Mouse (Mus musculus): ENCODE measurements at regions not wholly inside any gene's neighbourhood (a gene's known extent, or its start where the extent isn't known, plus 50 kb on each side); places are given as distances from the start of the nearest gene placed in this dataset.

DNA sequence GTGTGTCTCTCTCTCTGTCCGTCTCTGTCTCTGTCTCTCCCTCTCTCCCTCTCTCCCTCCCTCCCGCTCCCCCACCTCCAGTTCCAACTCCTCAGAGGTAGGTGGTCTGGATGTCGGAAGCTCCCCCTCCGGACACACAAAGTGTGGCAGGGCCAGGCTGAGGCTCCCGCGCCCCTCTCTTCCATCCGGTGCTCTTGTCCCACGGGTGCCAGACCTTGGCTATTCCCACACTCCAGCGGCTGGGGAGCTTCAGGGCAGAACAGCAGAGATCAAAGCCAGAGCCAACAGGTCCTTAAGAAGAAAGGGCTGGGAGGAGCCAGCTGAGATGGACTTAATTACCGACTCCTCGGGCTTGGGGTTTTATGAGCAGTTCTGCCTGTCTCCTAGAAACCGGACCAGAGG is 101.1 kb upstream of the Med13l start:
- Histone ChIP-seq H3K4me1 (ENCODE audit: control insufficient read depth in 1 of 2, insufficient read depth in 2 of 2, low read length in 2 of 2) (peaks cover 0 to 5% of the 10 kb centered on the region in 2 experiments; a peak in 1 of 4 replicates), H3K36me3 (ENCODE audit: control insufficient read depth in 1 of 2, insufficient read depth in 2 of 2, low read length in 2 of 2) (peaks cover 0 to 3% of the 10 kb centered on the region in 2 experiments; a peak in 1 of 4 replicates), H3K79me2 (ENCODE audit: control insufficient read depth, insufficient read depth, low read length, poor library complexity) (no peaks in the 10 kb centered on the region), H3K27me3 (ENCODE audit: control insufficient read depth in 1 of 2, insufficient read depth in 2 of 2, low read length in 2 of 2) (no peaks in the 10 kb centered on the region), H3K4me3 (ENCODE audit: control insufficient read depth in 1 of 2, insufficient read depth in 1 of 2, low read depth in 2 of 2, low read length in 2 of 2) (peak overlapping the region; percentile 21 to 40; a peak in 3 of 4 replicates), H3K9me3 (replicated peaks; ENCODE audit: insufficient read depth, low read length) (no peaks in the 10 kb centered on the region), H3K27ac (ENCODE audit: control insufficient read depth, low read depth, low read length) (no peak overlapping the region), H3K9ac (ENCODE audit: control insufficient read depth, low read depth, low read length, poor library complexity, severe bottlenecking) (peak overlapping the region; percentile 58)
- peak; percentile 36 for DNase-seq (ENCODE audit: low read depth, low spot score)
- no peak for TF ChIP-seq ZNF384 (IDR thresholded peaks at IDR 0.05; ENCODE audit: low read depth, low read length)
- TF ChIP-seq NRF1 (IDR thresholded peaks at IDR 0.05; ENCODE audit: insufficient read depth, low read depth, low read length, poor library complexity, severe bottlenecking) = no peak
- no peak for TF ChIP-seq POLR2AphosphoS2 (IDR thresholded peaks at IDR 0.05; ENCODE audit: low read length)
- no peak for TF ChIP-seq MYB (IDR thresholded peaks at IDR 0.05; ENCODE audit: low read depth, low read length)
- TF ChIP-seq MAX (IDR thresholded peaks at IDR 0.05; ENCODE audit: low read length) = no peak
- no peak for TF ChIP-seq JUND (IDR thresholded peaks at IDR 0.05; ENCODE audit: low read depth, low read length)
- TF ChIP-seq MAZ (IDR thresholded peaks at IDR 0.05; ENCODE audit: low read depth, low read length) = no peak
- no peak for TF ChIP-seq KAT2A (conservative IDR thresholded peaks at IDR 0.05; ENCODE audit: low read depth, low read length)
- no peak for TF ChIP-seq NELFE (IDR thresholded peaks at IDR 0.05; ENCODE audit: low read depth, low read length)
- no peak for TF ChIP-seq ZC3H11A (IDR thresholded peaks at IDR 0.05; ENCODE audit: low read depth, low read length)
- TF ChIP-seq UBTF (IDR thresholded peaks at IDR 0.05; ENCODE audit: borderline replicate concordance, insufficient read depth, low read depth, low read length) = no peak
- TF ChIP-seq GABPA (IDR thresholded peaks at IDR 0.05; ENCODE audit: low read depth, low read length) = no peak

DNA sequence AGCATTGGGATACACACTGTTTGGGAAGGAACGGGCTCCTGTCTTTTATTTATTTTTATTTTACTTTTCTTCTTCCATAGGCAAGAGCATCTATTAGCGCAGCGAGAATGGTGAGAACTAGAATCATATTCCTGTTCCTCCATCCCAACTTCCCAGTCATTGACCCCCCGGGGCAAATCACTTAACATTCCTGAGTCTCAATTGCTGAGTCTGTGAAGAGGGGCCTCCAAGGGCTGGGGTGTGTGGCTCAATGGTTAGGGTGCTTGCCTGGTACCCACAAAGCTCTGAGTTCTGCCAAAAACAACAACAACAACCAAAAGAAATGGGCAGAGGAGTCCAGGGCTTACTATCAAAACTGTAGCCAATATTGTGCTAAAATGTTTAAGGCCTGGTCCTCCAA is 98.5 kb upstream of the Med13l start:
- DNase-seq (ENCODE audit: low read depth, low spot score) = no peak
- Histone ChIP-seq H3K9ac (ENCODE audit: control insufficient read depth, low read depth, low read length, poor library complexity, severe bottlenecking) (no peak overlapping the region), H3K4me1 (ENCODE audit: control insufficient read depth in 1 of 2, insufficient read depth in 2 of 2, low read length in 2 of 2) (peaks cover 0 to 19% of the 10 kb centered on the region in 2 experiments; a peak in 2 of 4 replicates), H3K79me2 (ENCODE audit: control insufficient read depth, insufficient read depth, low read length, poor library complexity) (no peaks in the 10 kb centered on the region; the same call in 1 of the 2 replicates), H3K27ac (ENCODE audit: control insufficient read depth, low read depth, low read length) (no peak overlapping the region), H3K27me3 (ENCODE audit: control insufficient read depth in 1 of 2, insufficient read depth in 2 of 2, low read length in 2 of 2) (no peaks in the 10 kb centered on the region), H3K4me3 (ENCODE audit: control insufficient read depth in 1 of 2, insufficient read depth in 1 of 2, low read depth in 2 of 2, low read length in 2 of 2) (no peak overlapping the region), H3K9me3 (replicated peaks; ENCODE audit: insufficient read depth, low read length) (no peaks in the 10 kb centered on the region), H3K36me3 (ENCODE audit: control insufficient read depth in 1 of 2, insufficient read depth in 2 of 2, low read length in 2 of 2) (peaks cover 0 to 6% of the 10 kb centered on the region in 2 experiments; a peak in 2 of 4 replicates)
- TF ChIP-seq ELF1 (IDR thresholded peaks at IDR 0.05; ENCODE audit: low read depth, low read length) = no peak
- no peak for TF ChIP-seq ZC3H11A (IDR thresholded peaks at IDR 0.05; ENCODE audit: low read depth, low read length)
- TF ChIP-seq RCOR1 (IDR thresholded peaks at IDR 0.05; ENCODE audit: low read depth, low read length) = no peak
- no peak for TF ChIP-seq ZKSCAN1 (IDR thresholded peaks at IDR 0.05; ENCODE audit: low read depth, low read length)
- TF ChIP-seq MAX (IDR thresholded peaks at IDR 0.05; ENCODE audit: low read length) = no peak
